Mouse (Mus musculus) heart, adult 8-10 months (tissue): Measurements from ENCODE around the gene Gm8138. TPM values are rescaled to one million over a fixed set of nuclear protein-coding genes. Genes with fewer than 3 reads are reported as not detected.
"Not testable (repeated sequence)": the region's sequence is repeated elsewhere in the genome, so short reads cannot be mapped to it uniquely, and the experiment has no call there.

ENCODE experiments used
- DNase-seq: peaks from one replicate; pipeline ENCODE4 v3.0.0; 2022; ENCODE audit warnings: low spot score
- total RNA-seq, 4 experiments: library from RNA; stranded (reverse); gene quantifications; 2 replicates each; pipeline ENCODE4 v1.2.4; 2022

Gene Gm8138
- not detected for total RNA-seq

- not testable (repeated sequence) for DNase-seq
Measured at GRCm38 (mm10) chr14:43416250-43416649, at the start of gene Gm8138. TSS of gene Gm8138 (minus strand) at chr14:43416350.

- DNase-seq, result not testable (repeated sequence)
Measured at GRCm38 (mm10) chr14:43361713-43362112, 54.4 kb downstream of the Gm8138 start.

Other genes with a start within 250 kb of the Gm8138 start
- not detected for gene Gm7233, start 236.5 kb downstream of the Gm8138 start, total RNA-seq
- not detected for gene Gm8122, start 181.0 kb downstream of the Gm8138 start, total RNA-seq
- not detected for gene Gm8126, start 157.7 kb downstream of the Gm8138 start, total RNA-seq
- not detected for gene Gm9732, start 141.3 kb downstream of the Gm8138 start, total RNA-seq
- gene Gm8127, start 122.5 kb downstream of the Gm8138 start, total RNA-seq, result not detected
- gene 1700001F09Rik, start 68.5 kb downstream of the Gm8138 start, total RNA-seq, result not detected
- gene Gm5799, start 127.2 kb upstream of the Gm8138 start, total RNA-seq, result not detected
- gene Gm17654, start 162.8 kb upstream of the Gm8138 start, total RNA-seq, result not detected
- gene Gm10375, start 191.7 kb upstream of the Gm8138 start, total RNA-seq, result not detected